Mouse (Mus musculus): ENCODE results near the gene Mapk8ip1. TPM values are rescaled to one million over a fixed set of nuclear protein-coding genes. Genes with fewer than 3 reads are reported as not detected.

Mapk8ip1 gene
- total RNA-seq, 2 experiments from 2014 or later, result 414 to 421 TPM

DNA sequence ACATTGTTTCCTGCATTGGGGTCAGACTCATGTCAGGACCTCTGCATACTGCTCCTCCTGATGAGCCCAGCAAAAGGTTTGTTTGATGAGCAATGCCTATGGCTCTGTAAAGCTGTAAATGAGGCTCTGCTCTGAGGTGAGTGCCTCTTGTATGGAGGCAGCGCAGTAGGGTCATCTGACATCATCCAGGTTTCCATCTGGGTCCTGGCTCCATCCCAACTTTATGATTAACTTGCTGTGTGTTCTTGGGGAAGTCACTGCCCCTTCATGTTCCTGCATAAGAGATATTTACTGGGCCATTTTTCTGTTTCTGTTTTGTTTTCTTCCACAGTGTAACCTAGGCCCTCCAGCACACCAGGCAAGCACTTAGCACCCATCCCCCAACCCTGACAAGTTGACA, 3.6 kb downstream of the Mapk8ip1 start:
- DNase-seq (ENCODE audit: extremely low spot score in 1 of 2, low spot score in 2 of 2), result no peak
- intact Hi-C loops (cut with DNase I), result no loop called here

DNA sequence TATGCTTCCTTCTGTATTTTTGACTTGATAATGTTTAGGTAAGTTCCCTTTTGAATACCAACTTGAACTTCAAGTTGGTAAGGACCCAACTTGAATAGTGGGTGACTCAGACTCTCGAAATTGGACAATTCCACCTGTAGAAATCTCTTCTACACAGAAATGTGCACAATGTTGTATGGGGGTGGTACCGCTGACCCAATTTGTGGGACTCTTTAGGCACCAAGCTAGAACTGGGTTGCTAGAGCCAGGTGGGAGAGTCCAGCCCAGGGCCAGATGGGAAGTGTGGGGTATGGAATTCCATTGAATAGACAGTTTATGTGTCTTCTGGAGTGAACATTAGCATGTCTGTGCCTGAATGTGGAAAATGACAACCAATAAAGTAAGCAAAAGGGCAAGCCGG, 5.5 kb downstream of the Mapk8ip1 start:
- no peak for DNase-seq (ENCODE audit: extremely low spot score in 1 of 2, low spot score in 2 of 2)
- intact Hi-C loops (cut with DNase I), result no loop called here

DNA sequence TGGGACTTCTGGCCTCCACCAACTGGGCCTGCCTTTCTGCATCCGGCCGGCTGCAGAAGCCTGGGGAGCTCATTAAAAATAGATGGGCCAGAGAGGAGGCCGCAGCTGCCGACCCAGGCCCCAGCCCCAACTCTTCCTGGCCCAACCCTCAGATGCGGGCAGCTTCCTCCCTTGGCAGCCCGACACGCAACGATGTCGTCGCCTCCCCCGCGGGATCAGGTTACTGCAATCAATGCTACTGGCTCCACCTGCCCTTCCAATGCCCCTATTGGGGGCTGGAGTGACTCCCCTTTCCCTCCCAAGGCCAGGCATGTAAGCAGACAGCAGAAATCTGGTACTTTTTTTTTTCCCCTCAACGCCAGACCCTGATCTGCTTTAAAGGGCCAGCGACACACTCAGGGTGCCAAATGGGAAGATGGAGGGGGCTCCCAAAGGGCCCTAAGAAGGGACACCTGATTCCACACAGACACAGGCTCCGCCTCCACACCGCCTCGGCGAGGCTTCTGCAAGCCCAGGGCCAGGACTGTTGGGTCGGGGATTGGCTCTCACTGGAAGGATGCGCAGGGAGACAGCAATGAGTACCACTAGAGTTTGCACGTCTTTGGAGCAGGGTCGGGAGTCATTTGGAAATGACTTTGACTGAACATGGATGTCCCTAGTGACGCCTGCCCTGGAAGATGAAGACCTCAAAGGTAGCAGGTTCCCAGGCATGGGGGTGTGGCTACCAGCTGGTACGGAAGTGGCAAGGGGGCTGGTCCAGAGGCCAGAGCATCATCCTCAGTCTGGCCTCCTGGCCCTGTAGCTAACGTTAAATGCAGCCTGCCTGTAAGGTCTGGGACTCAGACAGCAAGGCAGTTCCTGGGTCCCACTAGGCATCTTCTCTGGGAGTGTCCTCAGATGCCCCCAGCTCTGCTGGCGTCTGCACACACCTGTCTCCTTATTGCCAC, 8.5 kb downstream of the Mapk8ip1 start:
- peak in 1 of 2 experiments; percentile 65 for DNase-seq (ENCODE audit: extremely low spot score in 1 of 2, low spot score in 2 of 2)
- intact Hi-C loops (cut with DNase I), result no loop called here

DNA sequence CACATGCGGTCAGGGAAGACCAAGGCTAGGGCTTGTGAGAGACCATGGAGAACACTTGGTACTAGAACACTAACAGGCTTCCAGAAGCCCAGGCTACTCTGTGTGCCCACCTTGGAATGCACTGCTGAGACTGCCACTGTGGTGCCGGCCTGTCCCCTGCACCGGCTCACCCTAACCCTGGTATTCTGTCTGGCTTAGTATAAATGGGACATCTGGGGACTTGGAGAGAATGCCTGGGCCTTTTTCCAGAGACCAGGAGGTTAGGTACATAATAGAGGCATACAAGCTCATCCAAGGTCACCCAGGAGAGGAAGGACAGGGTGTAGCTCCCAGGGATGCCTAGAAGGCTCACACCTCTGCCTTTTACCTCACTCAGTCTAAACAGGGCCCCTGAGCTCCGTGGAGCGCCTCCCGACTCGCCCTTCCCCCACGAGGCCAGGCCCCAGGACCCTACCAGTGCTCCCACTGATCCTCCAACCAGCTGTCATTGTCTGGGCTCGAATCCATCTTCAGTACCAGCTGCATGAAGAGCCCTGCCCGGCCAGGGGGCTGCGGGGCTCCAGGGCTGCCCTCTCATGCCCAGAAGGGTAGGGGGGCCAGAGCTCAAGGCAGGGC, 9.3 kb downstream of the Mapk8ip1 start:
- intact Hi-C loops (cut with DNase I), result no loop called here
- DNase-seq (ENCODE audit: extremely low spot score in 1 of 2, low spot score in 2 of 2), result no peak

DNA sequence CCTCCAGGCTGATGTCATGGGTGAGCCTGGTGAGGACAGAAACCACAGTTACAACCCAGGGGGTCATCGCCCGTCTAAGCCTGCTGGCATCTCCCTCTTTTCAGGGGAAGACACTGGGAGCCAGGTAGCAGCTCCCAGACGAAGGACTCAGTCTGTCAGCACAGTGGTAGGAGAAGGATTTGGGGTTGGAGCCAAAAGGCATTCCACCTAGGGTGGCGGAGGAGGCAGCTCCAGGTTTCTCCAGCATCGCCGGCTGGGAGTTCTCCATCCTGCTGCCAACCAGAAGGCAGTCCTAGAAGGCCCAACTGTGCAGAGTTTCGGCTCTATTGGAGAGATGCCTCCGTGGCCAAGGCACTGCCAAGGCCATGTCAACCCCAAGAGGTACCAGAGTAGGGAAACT, 9.9 kb downstream of the Mapk8ip1 start:
- no peak for DNase-seq (ENCODE audit: extremely low spot score in 1 of 2, low spot score in 2 of 2)
- intact Hi-C loops (cut with DNase I), result no loop called here

DNA sequence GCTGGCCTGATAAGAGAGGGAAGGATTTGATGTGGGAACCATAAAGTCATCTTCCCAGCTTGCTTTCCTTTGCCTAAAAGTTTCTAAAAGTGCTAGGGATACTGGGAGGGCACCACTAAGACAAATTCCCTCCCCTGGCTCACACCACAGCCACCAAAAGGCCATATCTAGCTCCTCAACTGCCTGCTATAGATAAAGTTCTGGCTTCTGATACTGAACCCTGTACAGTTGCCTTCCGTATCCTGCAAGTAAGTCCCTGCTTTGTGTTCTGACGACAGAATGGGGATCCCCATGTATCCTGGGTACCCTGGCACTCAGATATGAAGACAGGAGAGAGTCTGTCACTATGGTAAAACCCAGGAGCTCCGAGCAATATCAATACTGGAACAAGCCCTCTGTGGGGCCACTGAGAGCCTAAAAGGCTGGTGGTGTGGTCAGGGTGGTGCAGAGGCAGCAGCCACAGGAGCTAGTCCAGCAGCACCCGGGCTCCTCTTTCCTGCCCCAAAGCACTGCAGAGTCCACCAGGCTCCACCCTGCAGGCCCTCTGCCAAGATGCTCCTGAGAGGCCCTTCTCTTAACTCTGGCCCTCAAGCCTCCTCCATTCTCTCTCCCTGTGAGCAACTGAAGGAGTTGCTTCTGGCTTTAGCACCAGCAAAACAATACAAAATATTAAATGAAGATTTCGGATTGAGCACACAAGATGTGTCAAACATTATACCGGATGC, 10.7 kb downstream of the Mapk8ip1 start:
- intact Hi-C loops (cut with DNase I), result no loop called here
- peak in 1 of 2 experiments; percentile 66 for DNase-seq (ENCODE audit: extremely low spot score in 1 of 2, low spot score in 2 of 2)

DNA sequence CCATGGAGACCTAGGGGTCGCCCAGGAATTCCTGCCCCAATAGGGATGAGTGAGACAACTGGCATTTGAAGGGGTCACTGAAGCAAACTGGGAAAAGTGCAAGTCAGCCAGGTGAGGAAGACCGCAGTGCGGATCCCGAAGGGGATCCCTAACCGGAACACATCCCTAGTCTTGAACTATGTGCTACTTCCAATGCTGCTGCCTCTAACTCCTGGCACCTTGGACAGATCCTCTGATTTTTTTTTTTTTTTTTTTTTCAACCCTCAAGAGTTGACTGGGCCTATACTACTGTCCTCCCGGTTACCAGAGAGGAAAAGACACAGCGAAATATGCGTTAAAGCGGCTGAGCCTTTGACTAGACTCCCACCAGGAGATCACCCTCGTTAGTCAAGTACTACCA, 11.4 kb downstream of the Mapk8ip1 start:
- intact Hi-C loops (cut with DNase I), result no loop called here

DNA sequence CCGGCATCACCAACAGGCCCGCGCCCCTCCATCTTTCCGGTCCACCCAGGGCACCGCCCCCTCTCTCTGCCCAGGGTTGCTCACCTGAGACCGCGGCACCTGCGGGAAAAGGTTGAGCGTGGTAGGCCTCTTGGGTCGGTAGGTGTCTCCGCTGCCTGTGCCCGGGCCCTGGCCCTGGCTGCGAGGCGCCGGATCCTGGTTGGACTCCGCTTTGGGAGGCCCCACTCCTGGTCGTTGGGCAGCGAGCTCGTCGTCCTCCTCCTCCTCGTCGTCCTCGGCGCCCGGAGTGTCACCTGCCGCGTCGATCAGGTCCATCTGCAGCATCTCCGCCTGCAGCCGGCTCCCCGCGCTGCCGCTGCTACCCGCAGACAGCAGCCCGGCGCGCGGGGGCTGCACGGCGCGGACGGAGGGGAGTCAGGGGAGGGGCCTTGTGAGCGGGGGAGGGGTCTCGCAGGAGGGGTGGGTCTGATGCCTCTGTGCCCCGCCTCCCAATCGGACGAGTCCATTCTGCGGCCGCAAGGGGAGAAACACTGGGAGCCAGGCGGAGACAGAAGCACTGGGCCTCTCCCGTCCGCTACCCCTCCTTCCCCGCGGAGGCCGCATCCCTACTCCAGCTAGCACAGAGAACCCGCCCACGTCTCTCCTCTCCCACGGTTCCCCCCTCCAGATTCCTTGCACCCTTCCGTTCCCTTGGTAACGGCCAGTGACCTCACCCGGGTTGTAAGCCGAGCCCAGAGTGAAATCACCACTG, 12.0 kb downstream of the Mapk8ip1 start:
- intact Hi-C loops (cut with DNase I), result no loop called here

More for the DNA sequence above, 11.4 kb downstream of the Mapk8ip1 start:
- no peak for DNase-seq (ENCODE audit: extremely low spot score in 1 of 2, low spot score in 2 of 2)

DNA sequence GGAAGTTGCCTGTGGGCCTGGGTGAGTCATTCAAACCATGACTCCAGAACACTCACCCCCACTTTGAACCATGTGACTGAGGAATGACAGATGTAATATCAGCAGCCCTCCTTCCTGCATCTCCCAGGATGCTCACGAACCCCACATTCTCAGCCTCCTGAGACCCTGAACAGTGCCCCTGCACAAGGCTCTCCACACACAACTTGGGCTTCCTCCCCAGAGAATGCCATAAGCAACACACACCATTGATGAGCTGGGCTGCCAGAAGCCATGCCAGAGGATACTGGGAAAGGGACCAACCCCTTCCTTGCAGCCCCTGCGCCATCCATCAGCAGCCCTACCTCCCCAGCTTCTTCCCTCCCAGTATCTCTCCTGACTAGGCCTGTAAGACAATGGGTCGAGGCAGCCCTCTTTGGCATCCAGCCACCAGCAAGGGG, 13.0 kb downstream of the Mapk8ip1 start:
- peak in 1 of 2 experiments; percentile 52 for DNase-seq (ENCODE audit: extremely low spot score in 1 of 2, low spot score in 2 of 2)
- intact Hi-C loops (cut with DNase I), result no loop called here

More for the DNA sequence above, 12.0 kb downstream of the Mapk8ip1 start:
- DNase-seq (ENCODE audit: extremely low spot score in 1 of 2, low spot score in 2 of 2), result peak; percentile 92 to 94

DNA sequence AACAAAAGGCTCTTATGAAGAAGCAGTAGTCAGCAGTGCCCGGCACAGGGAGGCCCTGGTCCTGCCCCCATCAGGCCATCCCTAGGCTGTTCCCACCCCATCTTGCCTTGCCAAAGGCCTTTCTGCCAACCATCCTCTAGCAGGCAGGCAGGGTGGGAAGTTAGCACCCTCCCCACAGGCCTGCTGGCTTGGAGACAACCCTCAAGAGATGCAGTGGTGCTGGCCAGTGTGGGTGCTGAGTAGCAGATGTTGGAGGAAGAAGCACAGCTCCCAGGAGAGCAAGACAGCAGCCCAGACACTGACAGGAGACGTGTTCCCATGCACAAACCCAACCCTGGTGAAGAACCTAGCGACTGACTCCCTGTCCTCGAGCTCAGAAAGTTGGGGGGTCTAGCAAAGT, 13.4 kb downstream of the Mapk8ip1 start:
- no peak for DNase-seq (ENCODE audit: extremely low spot score in 1 of 2, low spot score in 2 of 2)

DNA sequence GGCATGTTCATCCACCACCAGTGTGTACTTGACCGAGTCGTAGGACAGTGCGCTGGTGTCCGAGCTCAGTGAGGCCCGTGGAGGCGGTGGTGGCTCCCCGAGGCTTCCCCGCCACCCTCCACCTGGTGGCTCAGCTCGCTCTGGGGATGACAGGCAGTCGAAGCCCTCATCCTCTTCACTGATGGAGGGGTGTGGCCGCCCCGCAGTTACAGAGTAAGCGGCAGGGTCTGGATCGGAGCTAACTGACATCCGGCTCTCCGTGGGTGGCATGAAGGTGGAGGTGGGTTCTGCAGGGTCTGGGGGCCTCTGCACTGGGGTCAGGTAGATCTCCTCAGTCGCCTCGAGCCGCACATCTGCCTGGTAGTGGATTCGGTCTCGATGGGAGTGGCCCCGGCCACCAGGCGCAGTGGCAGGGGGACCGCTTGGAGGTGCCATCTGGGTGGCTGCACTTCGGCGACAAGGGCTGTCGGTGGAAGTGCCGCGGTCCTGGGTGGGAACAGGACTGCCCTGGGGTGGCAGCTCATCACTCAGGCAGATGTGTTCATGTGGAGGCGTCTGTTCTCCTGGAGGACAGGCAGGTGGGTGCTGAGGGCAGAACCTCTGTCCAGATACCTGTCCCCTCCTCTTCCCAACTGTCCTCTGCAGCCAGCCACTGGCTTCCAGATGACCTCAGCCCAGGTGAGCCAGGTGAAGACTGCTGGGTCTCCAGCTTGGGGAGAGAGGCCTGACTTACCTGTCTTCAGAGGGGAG, 14.1 kb downstream of the Mapk8ip1 start:
- intact Hi-C loops (cut with DNase I), result no loop called here
- DNase-seq (ENCODE audit: extremely low spot score in 1 of 2, low spot score in 2 of 2), result peak in 1 of 2 experiments; percentile 49

More for the DNA sequence above, 13.4 kb downstream of the Mapk8ip1 start:
- intact Hi-C loops (cut with DNase I), result no loop called here

DNA sequence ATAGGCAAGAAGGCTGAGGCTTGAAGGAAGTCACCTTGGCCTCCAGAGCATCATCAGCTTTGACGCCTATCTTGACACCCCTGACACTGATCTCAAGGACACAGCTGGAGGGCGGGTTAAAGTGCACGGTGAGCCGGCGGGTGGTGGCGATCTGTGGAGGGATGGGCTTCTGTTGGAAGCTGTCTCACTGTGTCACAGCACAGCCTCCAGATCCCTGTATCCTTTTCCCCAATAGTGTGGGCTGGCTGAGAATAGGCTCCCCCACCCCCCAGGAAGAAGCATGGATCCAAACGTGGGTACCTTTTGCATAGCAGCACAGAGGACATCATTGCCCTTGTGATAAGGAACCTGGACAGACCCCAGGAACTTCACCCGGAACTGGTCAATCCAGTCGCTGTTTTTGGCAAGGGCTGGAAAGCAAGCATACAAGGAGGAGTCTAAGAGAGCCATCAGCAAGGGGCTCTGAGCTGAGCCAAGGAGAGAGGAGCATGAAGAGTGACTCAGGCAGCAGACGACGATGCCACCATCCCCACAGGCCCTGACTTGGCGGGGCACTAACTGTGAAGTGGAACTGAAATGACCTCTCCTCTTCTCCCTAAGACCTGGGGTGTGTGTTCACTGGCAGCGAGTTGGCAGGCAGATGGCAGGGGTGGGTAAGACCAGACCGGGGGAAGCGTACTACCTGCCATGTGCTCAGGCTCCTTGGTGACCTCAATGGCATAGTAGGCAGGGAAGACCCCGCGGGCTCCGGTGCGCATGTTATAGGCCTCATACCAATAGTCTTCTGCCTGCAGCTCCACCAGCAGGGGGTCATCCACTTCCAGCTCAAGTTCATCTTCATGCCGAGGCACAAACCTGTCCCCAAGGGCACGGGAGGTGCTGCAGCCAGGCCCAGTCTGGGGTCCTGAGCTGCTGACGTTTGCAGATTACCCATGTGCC, 15.7 kb downstream of the Mapk8ip1 start:
- DNase-seq (ENCODE audit: extremely low spot score in 1 of 2, low spot score in 2 of 2), result no peak
- intact Hi-C loops (cut with DNase I), result no loop called here

DNA sequence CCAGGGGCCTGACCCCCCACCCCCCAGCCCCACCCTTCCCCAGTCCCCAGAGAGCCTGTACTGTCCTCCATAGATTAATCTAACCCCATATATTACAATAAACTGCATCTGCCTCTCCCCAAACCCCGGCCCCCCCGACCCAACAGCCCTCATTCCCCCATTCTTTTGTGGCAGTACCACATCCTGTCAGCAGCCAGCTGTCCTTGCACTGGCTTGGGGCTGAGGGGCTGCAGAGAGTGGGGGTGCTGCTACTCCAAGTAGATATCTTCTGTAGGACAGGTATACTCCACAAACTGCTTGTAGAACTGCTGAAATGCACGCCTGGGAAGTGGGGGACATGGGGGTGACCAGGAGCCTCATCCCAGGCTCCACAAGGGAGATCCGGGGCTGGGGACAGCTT, 17.0 kb downstream of the Mapk8ip1 start:
- DNase-seq (ENCODE audit: extremely low spot score in 1 of 2, low spot score in 2 of 2), result no peak
- intact Hi-C loops (cut with DNase I), result no loop called here

DNA sequence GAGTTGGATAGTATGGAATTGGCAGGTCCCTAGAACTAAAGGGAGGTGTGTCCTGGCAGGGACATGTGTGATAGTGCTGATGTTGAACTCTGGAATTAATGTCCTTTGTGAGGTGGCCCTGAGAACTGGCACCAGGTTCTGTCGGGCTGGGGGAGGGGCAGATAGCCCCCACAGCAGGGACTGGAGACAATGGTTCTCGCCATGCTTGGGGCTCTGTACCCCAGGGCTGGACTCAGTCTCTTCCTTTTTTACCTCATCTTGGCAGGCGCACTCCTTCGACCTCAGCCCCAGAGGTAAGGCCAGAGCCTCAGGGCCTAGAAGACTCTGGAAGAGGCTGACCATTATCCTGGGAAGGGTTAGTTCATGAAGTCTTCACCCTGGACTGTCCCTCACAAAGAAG, 18.3 kb downstream of the Mapk8ip1 start:
- intact Hi-C loops (cut with DNase I), result no loop called here
- no peak for DNase-seq (ENCODE audit: extremely low spot score in 1 of 2, low spot score in 2 of 2)

DNA sequence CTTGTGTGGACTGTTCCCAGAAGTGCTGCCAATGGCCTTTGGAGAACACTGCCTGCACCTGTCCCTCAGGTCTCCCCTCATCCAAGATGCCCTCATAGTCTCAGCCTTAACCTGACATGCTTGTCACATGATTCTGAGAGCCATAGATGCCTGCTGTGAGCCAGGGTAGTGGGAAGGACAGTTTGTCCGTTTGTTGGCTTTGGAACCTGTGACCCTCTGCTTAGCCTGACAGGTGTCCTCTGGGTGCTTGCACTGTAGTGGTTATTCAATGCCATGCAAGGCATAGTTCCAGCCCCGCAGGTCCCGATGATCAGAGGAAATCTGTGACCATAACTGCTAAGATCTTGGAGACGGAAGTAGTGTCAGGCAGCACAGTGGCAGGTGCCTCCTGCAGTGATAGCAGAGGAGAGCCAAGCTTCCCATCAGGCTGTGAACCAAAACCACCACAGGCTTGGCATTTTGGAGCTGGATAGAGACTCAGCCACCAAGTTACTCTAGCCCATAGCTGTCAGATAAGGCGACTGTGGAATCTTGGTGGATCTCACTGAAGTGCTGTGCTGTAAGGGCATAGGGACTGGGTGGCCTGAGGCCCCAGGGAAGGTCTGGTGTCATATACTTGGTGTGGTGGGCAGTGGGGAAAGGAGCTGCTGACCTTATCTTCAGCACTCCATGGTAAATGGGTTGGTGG, 19.0 kb downstream of the Mapk8ip1 start, which contains the start of gene 1700029I15Rik:
TSS of gene 1700029I15Rik (plus strand) at position 638 of the 688 bp plus-strand sequence.
- no peak for DNase-seq (ENCODE audit: extremely low spot score in 1 of 2, low spot score in 2 of 2)
- intact Hi-C loops (cut with DNase I), result no loop called here

DNA sequence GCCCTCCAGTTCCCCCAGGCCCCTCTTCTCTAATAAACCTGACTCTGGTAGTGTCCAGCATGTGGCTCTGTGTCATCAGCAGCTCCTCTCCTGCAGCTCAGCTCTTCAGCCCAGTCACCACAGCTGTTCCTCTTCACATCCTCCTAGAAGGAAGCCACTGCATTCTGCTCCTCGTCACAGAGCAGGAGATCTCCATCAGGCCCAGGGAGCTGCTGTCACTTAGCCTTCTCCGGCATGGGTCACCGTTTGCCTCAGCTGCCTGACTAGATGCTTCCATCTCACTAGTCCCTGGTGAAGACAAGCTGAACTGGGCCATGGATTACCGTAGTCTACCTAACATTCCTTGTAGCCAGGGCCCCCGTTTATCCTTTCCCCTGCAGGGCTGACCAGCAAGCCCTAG, 19.9 kb downstream of the Mapk8ip1 start:
- DNase-seq (ENCODE audit: extremely low spot score in 1 of 2, low spot score in 2 of 2), result no peak
- intact Hi-C loops (cut with DNase I), result no loop called here
